Mouse (Mus musculus): ENCODE data around the gene A830031A19Rik.

Gene A830031A19Rik

DNA sequence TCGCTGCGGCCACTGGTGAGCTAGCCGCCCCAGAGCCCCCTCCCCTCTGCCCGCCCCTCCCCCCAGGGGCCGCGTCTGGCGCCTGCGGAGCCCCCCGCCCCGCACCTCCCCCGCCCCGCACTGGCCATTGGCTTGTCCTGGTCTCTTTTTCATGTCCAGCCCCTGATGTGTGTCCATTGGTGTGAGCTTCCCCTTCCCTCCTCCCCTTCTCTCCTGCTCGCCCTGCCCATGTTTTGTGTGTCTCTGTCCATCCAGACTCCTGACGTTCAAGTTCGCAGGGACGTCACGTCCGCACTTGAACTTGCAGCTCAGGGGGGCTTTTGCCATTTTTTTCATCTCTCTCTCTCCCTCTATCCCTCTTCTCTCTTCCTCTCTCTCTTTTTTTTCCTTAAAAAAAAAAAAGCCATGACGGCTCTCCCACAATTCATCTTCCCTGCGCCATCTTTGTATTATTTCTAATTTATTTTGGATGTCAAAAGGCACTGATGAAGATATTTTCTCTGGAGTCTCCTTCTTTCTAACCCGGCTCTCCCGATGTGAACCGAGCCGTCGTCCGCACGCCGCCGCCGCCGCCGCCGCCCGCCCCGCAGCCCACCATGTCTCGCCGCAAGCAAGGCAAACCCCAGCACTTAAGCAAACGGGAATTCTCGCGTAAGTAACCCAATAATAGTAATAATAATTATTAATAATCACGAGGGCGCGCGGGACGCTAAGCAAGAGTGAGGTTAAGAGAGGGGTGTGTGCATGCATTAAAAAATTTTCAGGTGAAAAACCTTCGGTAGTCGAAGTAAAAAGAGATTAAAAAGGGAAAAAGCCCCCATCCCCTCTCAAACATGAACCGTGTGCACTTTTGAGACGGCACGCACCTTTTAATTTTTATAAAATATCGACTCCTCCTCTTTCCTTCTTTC is 3.2 kb upstream of the A830031A19Rik start, which contains the start of gene Bcl11a:
Bcl11a (plus strand) TSS at position 262 of the 911 bp plus-strand sequence.
- no peak for ATAC-seq (ENCODE audit: low TSS enrichment)

DNA sequence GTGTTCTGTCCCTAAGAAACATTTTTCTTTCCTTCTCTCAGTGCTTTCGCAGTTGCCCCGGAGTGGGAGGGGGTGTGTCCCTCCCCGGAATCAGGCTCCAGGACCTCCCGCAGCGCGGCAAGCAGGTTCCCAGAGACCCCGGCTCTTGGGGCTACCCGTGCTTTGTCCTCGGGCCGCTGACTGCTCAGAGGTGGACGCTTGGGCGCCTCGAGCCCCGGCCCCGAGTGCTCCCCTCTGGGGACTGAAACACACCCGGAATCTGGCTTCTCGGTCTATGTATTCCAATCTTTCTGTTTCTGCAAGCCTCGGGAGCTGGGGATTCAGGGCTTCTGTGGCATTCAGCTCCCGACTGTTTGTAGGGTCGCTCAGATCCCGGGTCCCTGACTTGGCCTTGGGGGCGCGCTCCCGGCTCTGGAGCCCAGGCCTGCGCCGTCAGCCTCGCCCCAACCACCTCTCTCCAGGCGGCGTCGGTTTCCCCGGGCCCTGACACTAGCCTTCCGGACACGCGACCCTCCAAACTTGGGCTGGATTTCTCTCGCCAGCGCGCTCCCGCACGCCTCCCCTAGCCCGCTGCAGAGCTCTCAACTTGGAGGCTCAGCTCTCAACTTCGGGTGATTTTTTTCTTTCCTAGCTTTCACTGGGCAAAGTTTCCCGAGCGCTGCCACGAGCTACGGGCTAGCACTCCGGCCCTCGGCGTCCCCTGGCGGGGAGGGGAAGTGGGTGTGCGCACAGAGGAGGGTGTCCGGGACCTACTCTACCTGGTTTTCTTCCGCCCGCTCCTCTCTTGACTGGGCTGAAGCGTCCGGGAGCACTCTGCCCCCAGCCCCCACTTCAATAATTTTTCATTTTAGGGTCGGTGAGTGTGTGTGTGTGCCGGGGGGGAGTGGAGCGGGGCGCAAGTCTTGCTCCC is 2.2 kb upstream of the A830031A19Rik start:
- ATAC-seq (ENCODE audit: low TSS enrichment) = peak; percentile 3; the same call in 1 of the 2 replicates

- peak; percentile 29 for ATAC-seq (ENCODE audit: low TSS enrichment)
These were observed 1.3 kb upstream of the A830031A19Rik start for GRCm38 (mm10) chr11:24076127-24076650.

- no peak for ATAC-seq (ENCODE audit: low TSS enrichment)
These were observed 752 bp upstream of the A830031A19Rik start for GRCm38 (mm10) chr11:24075486-24076126.

- ATAC-seq (ENCODE audit: low TSS enrichment) = 0 out of 2 replicates have a peak, but pooled peaks have one; percentile 20
These were observed 748 bp downstream of the A830031A19Rik start for GRCm38 (mm10) chr11:24074021-24074591.

DNA sequence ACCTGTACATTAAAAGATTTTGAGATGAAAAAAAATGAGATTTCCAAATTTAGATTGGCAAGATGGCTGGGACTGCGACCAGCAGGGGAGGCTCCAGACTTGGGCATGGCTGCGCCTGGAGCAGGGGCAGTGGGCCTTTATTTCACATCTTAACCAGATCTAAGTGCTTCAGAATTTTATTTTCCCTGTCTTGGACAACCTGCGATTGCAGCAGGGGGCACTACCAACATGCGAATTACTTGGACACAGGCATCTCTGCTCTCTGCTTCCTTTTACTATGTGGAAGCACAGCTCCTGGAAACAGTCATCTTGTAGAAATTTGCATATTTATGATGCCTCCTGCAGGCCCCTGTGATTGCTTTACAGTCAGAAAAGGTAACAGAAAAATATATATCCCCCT is 9.5 kb downstream of the A830031A19Rik start:
- peak; percentile 29; the same call in 1 of the 2 replicates for ATAC-seq (ENCODE audit: low TSS enrichment)

DNA sequence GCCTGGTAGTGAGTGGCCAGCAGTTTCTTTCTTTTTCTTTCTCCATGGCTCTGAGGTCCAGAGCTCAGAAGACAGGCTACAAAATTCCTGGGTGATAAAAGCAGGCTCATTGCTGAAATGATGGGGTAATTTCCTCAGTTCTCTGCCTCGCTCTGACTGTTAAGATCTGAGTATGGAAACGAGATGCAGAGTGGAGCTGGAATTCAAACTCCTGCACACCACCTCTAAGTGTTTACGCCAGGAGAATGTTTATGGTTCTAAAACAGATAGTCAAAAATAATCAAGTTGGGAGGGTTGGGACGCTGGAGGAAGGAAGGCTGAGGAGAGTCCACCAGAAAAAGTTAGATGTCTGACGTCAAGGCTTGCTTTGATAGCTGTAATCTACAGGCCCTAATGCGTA is 10.6 kb downstream of the A830031A19Rik start:
- no peak for ATAC-seq (ENCODE audit: low TSS enrichment)

DNA sequence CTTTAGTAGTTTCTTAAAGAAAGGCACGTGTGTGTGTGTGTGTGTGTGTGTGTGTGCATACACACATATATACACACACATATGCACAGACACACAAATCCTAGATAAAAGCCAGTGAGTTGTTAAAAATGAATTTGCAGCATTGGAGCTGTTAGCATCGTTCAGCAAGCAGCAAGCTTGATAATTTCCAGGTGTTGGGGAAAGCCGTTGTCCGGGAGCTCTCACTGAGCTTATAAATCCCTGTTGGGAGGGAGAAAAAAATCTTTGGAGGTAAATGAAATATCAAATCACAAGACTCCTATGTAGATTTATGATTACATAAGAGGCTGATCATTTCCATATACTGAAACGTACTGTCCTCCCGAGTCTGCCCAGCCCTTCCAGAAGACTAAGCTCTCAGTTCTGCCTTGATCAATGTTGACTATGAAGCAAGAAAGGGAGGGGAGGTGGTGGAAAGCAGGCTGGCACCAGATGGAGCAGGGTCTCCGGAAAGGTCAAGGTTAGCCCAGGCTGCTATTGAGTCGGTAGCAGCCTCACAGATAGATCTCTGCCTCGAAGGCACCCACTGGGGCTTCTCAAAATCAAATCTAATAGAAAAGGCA is 12.3 kb downstream of the A830031A19Rik start:
- ATAC-seq (ENCODE audit: low TSS enrichment) = peak; percentile 72

- ATAC-seq (ENCODE audit: low TSS enrichment) = peak; percentile 28
These were observed 13.0 kb downstream of the A830031A19Rik start for GRCm38 (mm10) chr11:24061819-24062218.

- ATAC-seq (ENCODE audit: low TSS enrichment) = no peak
These were observed 14.4 kb downstream of the A830031A19Rik start for GRCm38 (mm10) chr11:24060428-24060827.

DNA sequence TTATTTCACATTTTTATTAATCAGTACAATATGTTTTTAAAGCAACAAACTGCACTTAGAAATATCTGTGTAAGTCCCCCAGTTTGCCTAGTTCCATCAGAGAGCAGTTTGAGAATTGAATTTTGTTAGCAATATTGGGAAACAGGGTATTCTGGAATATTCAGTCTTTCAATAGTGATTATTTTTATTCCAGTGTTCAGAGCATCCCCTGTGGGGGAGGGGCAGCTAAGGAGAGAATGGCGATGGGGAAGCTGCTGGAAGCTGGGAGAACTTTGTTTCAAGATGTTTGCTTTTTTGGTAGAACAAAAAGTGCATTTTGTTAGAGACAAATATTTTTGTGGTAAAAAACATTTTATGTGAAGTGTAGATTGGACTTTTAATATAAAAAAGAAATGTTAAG is 15.7 kb downstream of the A830031A19Rik start:
- no peak for ATAC-seq (ENCODE audit: low TSS enrichment)

GRCm38 (mm10) chr11:24052882-24053281 is 22.0 kb downstream of the A830031A19Rik start:
- ATAC-seq (ENCODE audit: low TSS enrichment) = no peak

DNA sequence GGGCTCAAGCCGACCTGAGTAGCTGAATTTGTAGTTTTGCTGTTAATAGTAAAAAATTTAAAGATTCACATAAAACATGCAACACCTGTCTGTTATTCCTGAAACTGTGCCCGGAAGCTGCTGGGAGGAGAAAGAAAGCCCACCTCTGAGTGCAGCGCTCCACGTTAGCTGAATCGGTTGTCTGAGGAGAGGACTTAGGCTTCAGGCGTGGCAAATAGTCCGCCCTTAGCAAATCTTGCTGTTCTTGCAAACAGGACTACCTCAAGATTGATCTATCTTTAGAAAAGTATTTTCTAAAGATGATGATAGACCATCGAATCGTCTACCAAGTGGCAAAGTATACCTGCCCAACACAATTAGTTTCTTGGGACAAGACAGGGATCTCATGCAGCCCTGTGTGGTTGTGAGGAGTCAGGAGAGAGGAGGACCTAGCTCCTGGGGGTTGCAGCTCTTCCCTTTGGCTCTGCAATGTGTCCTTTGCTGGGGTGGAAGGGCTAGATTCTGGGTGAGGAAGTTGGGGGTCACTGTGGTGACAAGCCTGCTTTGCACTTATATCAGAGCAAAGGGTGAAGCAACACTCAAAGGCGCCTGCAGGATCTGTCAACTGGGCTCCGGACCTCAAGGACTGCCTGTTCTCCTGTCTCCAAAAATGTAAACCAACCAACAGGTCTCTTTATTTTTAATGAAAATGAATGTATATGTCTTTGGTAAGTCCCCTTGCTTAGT is 24.7 kb downstream of the A830031A19Rik start:
- no peak for ATAC-seq (ENCODE audit: low TSS enrichment)

- ATAC-seq (ENCODE audit: low TSS enrichment) = peak; percentile 76
These were observed 25.4 kb downstream of the A830031A19Rik start for GRCm38 (mm10) chr11:24049226-24050031.

DNA sequence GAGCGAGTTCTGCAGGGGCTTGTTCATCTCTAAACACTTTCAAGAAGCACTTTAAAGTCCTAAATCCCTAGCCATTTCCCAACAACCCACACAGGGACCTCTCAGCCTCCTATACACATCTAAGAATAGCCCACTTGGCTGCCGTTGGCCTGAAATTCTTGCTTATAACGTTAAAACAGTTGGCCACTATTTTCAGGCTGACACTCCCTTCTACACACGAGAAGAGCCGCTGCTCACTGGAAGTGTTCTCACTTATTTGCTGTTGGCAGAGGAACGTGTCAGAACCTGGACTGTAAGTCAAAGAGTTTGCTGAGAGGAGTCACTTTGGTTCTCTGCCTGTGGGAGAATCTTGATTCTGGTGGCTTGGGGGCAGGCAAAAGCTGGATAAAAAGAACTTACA is 30.8 kb downstream of the A830031A19Rik start:
- peak; percentile 91 for ATAC-seq (ENCODE audit: low TSS enrichment)

GRCm38 (mm10) chr11:24020760-24021159 is 54.1 kb downstream of the A830031A19Rik start:
- ATAC-seq (ENCODE audit: low TSS enrichment) = no peak

GRCm38 (mm10) chr11:24018783-24019182 is 56.1 kb downstream of the A830031A19Rik start:
- ATAC-seq (ENCODE audit: low TSS enrichment) = no peak

DNA sequence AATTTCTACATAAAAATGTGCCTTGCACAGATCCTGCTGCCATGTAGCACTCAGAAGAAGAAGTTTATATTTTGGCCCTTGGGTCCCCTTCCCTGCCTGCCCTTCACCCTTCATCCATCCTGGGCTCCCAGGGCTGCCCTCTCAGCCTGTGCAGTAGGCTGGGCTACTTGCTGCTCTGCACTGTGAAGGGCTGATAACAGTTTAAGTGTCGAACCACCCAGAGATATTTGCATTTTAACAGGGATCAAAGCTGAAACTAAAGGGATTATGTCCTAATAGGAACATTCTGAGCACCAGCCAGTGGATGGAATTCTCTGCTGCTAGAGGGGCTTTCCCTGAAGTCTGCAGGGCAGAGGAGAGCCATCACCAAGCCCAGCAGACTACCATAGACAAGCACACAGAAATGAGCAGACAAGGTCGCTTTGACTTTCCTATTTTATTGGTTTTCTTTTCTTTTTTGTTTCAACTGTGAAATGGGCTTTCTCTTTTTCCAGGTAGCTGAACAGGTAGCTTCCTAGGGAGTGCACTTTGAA is 58.1 kb downstream of the A830031A19Rik start:
- ATAC-seq (ENCODE audit: low TSS enrichment) = no peak

DNA sequence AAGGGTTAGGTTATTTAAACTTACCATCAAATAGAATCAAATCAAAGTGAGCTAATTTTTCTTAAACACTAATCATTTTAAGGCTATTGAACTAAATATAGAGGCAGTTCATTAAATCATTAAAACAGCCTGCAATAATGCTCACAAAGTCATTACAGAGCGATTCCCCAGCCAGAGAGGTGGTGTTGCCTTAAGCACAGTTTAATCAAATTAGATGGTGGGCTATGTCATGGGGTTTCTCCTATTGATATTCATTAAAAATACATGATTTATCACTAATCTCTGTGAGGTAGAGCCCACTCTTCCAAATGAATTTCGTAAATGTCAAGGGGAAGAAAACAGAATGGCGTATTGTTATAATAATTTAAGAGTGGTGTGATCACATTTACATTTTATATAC is 58.8 kb downstream of the A830031A19Rik start:
- ATAC-seq (ENCODE audit: low TSS enrichment) = no peak
